11 mouse cellular contexts compared by ENCODE assay signal in the genomic region with DNA sequence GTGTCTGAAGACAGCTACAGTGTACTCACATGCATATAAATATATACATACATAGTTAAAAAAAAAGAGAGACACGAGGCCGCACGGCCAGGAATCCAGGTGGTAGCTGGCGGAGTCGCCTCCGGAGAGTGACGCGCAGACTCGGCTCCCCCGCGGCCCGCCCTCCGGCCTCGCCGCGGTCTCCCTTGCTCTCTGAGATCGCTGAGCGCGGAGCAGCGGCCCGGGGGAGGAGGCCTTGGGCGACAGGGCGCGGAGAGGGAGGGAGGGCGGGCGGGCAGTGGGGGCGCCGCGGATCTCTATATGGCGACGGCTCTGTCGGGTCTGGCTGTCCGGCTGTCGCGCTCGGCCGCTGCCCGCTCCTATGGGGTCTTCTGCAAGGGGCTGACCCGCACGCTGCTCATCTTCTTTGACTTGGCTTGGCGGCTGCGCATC. TPM values are rescaled to one million over a fixed set of nuclear protein-coding genes. Genes with fewer than 3 reads are reported as not detected.
DNase-seq lines count a peak whose midpoint lies in the region; ATAC-seq and TF ChIP-seq lines count a peak whose summit lies in the region.
"Not testable (repeated sequence)": the region's sequence is repeated elsewhere in the genome, so short reads cannot be mapped to it uniquely, and the experiment has no call there.
"Had no signal": no experiment of that assay in that cellular context is flagged by ENCODE, and none has a peak within 500 bp of the region (broad histone marks: within the 10 kb centered on the region; RNA-seq: fewer than 3 reads in every experiment).

No protein-coding gene starts in this region.

- TF ChIP-seq EP300 in heart, postnatal 0 days (IDR thresholded peaks at IDR 0.05; ENCODE audit: low read depth) = not testable (repeated sequence)

- 35% methylated on average over 23 of the region's 42 CpGs for WGBS in forebrain, embryonic 10.5 days
- 30% methylated on average over 19 of the region's 42 CpGs for WGBS in heart, postnatal 0 days
- WGBS in kidney, embryonic 15.5 days = 11% methylated on average over 5 of the region's 42 CpGs
- WGBS in liver, embryonic 13.5 days (ENCODE audit: insufficient replicate concordance) = 21% methylated on average over 29 of the region's 42 CpGs
- 37% methylated on average over 18 of the region's 42 CpGs for WGBS in midbrain, embryonic 13.5 days

- 0 out of 2 replicates have a peak overlapping the region, but pooled peaks have one; percentile 10 for H3K4me3 ChIP-seq in brown adipose tissue, adult 24 weeks (ENCODE audit: insufficient read depth, low read depth, low read length)
- peak overlapping the region; percentile 48 for H3K4me3 ChIP-seq in forebrain, embryonic 10.5 days
- peak overlapping the region; percentile 38 for H3K4me3 ChIP-seq in heart, postnatal 0 days (ENCODE audit: low read depth, low read length)
- peak overlapping the region; percentile 38 for H3K4me3 ChIP-seq in kidney, embryonic 15.5 days (replicated peaks)
- H3K4me3 ChIP-seq in liver, embryonic 13.5 days (replicated peaks) = peak overlapping the region; percentile 37
- H3K4me3 ChIP-seq in midbrain, embryonic 13.5 days (replicated peaks) = peak overlapping the region; percentile 39

- not testable (repeated sequence) for H3K9me3 ChIP-seq in forebrain, embryonic 10.5 days; heart, postnatal 0 days (replicated peaks; ENCODE audit: control insufficient read depth, low read length); kidney, embryonic 15.5 days (replicated peaks); liver, embryonic 13.5 days (replicated peaks); midbrain, embryonic 13.5 days

- TF ChIP-seq CTCF in heart, postnatal 0 days (IDR thresholded peaks at IDR 0.05; ENCODE audit: low read depth) = not testable (repeated sequence)

- not testable (repeated sequence) for H3K36me3 ChIP-seq in forebrain, embryonic 10.5 days (replicated peaks); heart, postnatal 0 days (replicated peaks; ENCODE audit: control insufficient read depth, insufficient read depth, low read length); kidney, embryonic 15.5 days; liver, embryonic 13.5 days; midbrain, embryonic 13.5 days

- H3K4me1 ChIP-seq in brown adipose tissue, adult 24 weeks (ENCODE audit: control insufficient read depth, insufficient read depth, insufficient read length, low read length); forebrain, embryonic 10.5 days; heart, postnatal 0 days (ENCODE audit: control insufficient read depth, insufficient read depth); kidney, embryonic 15.5 days; liver, embryonic 13.5 days (replicated peaks); midbrain, embryonic 13.5 days (replicated peaks): not testable (repeated sequence)

- ATAC-seq in heart, postnatal 0 days (ENCODE audit: insufficient read depth, low read depth) = not testable (repeated sequence)
- ATAC-seq in kidney, embryonic 15.5 days (replicated peaks; ENCODE audit: low FRiP score) = peak; percentile 69
- ATAC-seq in liver, embryonic 13.5 days (ENCODE audit: low read depth) = peak; percentile 84
- ATAC-seq in midbrain, embryonic 13.5 days = peak; percentile 74

- not testable (repeated sequence) for H3K27me3 ChIP-seq in forebrain, embryonic 10.5 days (ENCODE audit: poor library complexity, severe bottlenecking); heart, postnatal 0 days (ENCODE audit: control insufficient read depth, insufficient read depth, low read length); kidney, embryonic 15.5 days; liver, embryonic 13.5 days; midbrain, embryonic 13.5 days

- DNase-seq in B cell, adult 2 months = peak; percentile 19 to 31
- not testable (repeated sequence) for DNase-seq in forebrain, embryonic 10.5 days (ENCODE audit: extremely low spot score, low spot score); heart, postnatal 0 days (ENCODE audit: low spot score)
- DNase-seq in liver, embryonic 13.5 days = peak; percentile 12
- DNase-seq in right cerebral cortex, postnatal 4 days = peak; percentile 21

- H3K9ac ChIP-seq in heart, postnatal 0 days (replicated peaks; ENCODE audit: low read depth, low read length) = 0 out of 2 replicates have a peak overlapping the region, but pooled peaks have one; percentile 26
- not testable (repeated sequence) for H3K9ac ChIP-seq in kidney, embryonic 15.5 days
- peak overlapping the region; percentile 36; the same call in 1 of the 2 replicates for H3K9ac ChIP-seq in liver, embryonic 13.5 days
- H3K9ac ChIP-seq in midbrain, embryonic 13.5 days (replicated peaks) = peak overlapping the region; percentile 41; the same call in 1 of the 2 replicates

- H3K4me2 ChIP-seq in heart, postnatal 0 days (ENCODE audit: low read depth, low read length) = peak overlapping the region; percentile 61
- peak overlapping the region; percentile 60 for H3K4me2 ChIP-seq in kidney, embryonic 15.5 days
- peak overlapping the region; percentile 56 for H3K4me2 ChIP-seq in liver, embryonic 13.5 days
- peak overlapping the region; percentile 56 for H3K4me2 ChIP-seq in midbrain, embryonic 13.5 days (replicated peaks)

- H3K27ac ChIP-seq in brown adipose tissue, adult 24 weeks (replicated peaks; ENCODE audit: low read depth, low read length); heart, postnatal 0 days (ENCODE audit: low read depth); kidney, embryonic 15.5 days; liver, embryonic 13.5 days; midbrain, embryonic 13.5 days: not testable (repeated sequence)
- H3K27ac ChIP-seq in forebrain, embryonic 10.5 days = 0 out of 2 replicates have a peak overlapping the region, but pooled peaks have one; percentile 53

RNA-seq across cellular contexts. Expression of gene Mpp1, which starts 12.3 kb away (rescaled TPM):
- polyA plus RNA-seq in brown adipose tissue, adult 24 weeks (2012; ENCODE audit: insufficient read depth, insufficient read length, missing spikeins) = 53.7 and 57.8 TPM in 2 replicates
- polyA plus RNA-seq in forebrain, embryonic 10.5 days (2016; fragmentation: Nextera tagmentation; extraction: Ambion mirVana) = 21.0 and 21.4 TPM in 2 replicates
- total RNA-seq in heart, postnatal 0 days (2014; rRNA removed; ENCODE audit: low replicate concordance) = 35.3 and 36.9 TPM in 2 replicates
- polyA plus RNA-seq in heart, postnatal 0 days (2015; fragmentation: Nextera tagmentation; extraction: Ambion mirVana) = 20.8 and 21.1 TPM in 2 replicates
- polyA plus RNA-seq in kidney, embryonic 15.5 days (2015; fragmentation: Nextera tagmentation; extraction: Ambion mirVana) = 52.6 and 56.9 TPM in 2 replicates
- polyA plus RNA-seq in liver, embryonic 13.5 days (2015; fragmentation: Nextera tagmentation; extraction: Ambion mirVana) = 104 and 113 TPM in 2 replicates
- polyA plus RNA-seq in midbrain, embryonic 13.5 days (2015; fragmentation: Nextera tagmentation; extraction: Ambion mirVana) = 16.1 and 18.5 TPM in 2 replicates

RNA-seq across cellular contexts. Expression of gene Smim9, which starts 20.4 kb away (rescaled TPM):
- polyA plus RNA-seq in brown adipose tissue, adult 24 weeks (2012; ENCODE audit: insufficient read depth, insufficient read length, missing spikeins) = not detected in 2 replicates
- not detected in 2 replicates for polyA plus RNA-seq in forebrain, embryonic 10.5 days (2016; fragmentation: Nextera tagmentation; extraction: Ambion mirVana)
- not detected in 2 replicates for total RNA-seq in heart, postnatal 0 days (2014; rRNA removed; ENCODE audit: low replicate concordance)
- not detected in 2 replicates for polyA plus RNA-seq in heart, postnatal 0 days (2015; fragmentation: Nextera tagmentation; extraction: Ambion mirVana)
- polyA plus RNA-seq in kidney, embryonic 15.5 days (2015; fragmentation: Nextera tagmentation; extraction: Ambion mirVana) = not detected in 2 replicates
- polyA plus RNA-seq in liver, embryonic 13.5 days (2015; fragmentation: Nextera tagmentation; extraction: Ambion mirVana) = not detected in 2 replicates
- not detected in 2 replicates for polyA plus RNA-seq in midbrain, embryonic 13.5 days (2015; fragmentation: Nextera tagmentation; extraction: Ambion mirVana)
- total RNA-seq: gastrocnemius, postnatal 36 days; layer of hippocampus, adult 18-20 months had no signal
- polyA plus RNA-seq: lung, adult 2 months had no signal

RNA-seq across cellular contexts. Expression of gene Dkc1, which starts 47.5 kb away (rescaled TPM):
- 16.1 and 29.9 TPM in 2 replicates for polyA plus RNA-seq in brown adipose tissue, adult 24 weeks (2012; ENCODE audit: insufficient read depth, insufficient read length, missing spikeins)
- 266 and 289 TPM in 2 replicates for polyA plus RNA-seq in forebrain, embryonic 10.5 days (2016; fragmentation: Nextera tagmentation; extraction: Ambion mirVana)
- total RNA-seq in heart, postnatal 0 days (2014; rRNA removed; ENCODE audit: low replicate concordance) = 10.5 and 22.8 TPM in 2 replicates
- 39.4 and 44.8 TPM in 2 replicates for polyA plus RNA-seq in heart, postnatal 0 days (2015; fragmentation: Nextera tagmentation; extraction: Ambion mirVana)
- polyA plus RNA-seq in kidney, embryonic 15.5 days (2015; fragmentation: Nextera tagmentation; extraction: Ambion mirVana) = 144 and 173 TPM in 2 replicates
- 136 and 168 TPM in 2 replicates for polyA plus RNA-seq in liver, embryonic 13.5 days (2015; fragmentation: Nextera tagmentation; extraction: Ambion mirVana)
- polyA plus RNA-seq in midbrain, embryonic 13.5 days (2015; fragmentation: Nextera tagmentation; extraction: Ambion mirVana) = 84.7 and 101 TPM in 2 replicates

RNA-seq across cellular contexts. Expression of gene Gab3, which starts 57.9 kb away (rescaled TPM):
- polyA plus RNA-seq in brown adipose tissue, adult 24 weeks (2012; ENCODE audit: insufficient read depth, insufficient read length, missing spikeins) = 0.71 and 1.3 TPM in 2 replicates
- polyA plus RNA-seq in forebrain, embryonic 10.5 days (2016; fragmentation: Nextera tagmentation; extraction: Ambion mirVana) = 0.56 and 0.77 TPM in 2 replicates
- total RNA-seq in heart, postnatal 0 days (2014; rRNA removed; ENCODE audit: low replicate concordance) = 3.8 and 4.6 TPM in 2 replicates
- polyA plus RNA-seq in heart, postnatal 0 days (2015; fragmentation: Nextera tagmentation; extraction: Ambion mirVana) = 2.7 and 3.1 TPM in 2 replicates
- polyA plus RNA-seq in kidney, embryonic 15.5 days (2015; fragmentation: Nextera tagmentation; extraction: Ambion mirVana) = 1.9 and 2.4 TPM in 2 replicates
- polyA plus RNA-seq in liver, embryonic 13.5 days (2015; fragmentation: Nextera tagmentation; extraction: Ambion mirVana) = 1.2 and 1.3 TPM in 2 replicates
- polyA plus RNA-seq in midbrain, embryonic 13.5 days (2015; fragmentation: Nextera tagmentation; extraction: Ambion mirVana) = 1.2 and 1.7 TPM in 2 replicates
